Mouse (Mus musculus): ENCODE measurements around the gene Lrrc4. TPM values are rescaled to one million over a fixed set of nuclear protein-coding genes. Genes with fewer than 3 reads are reported as not detected.

Gene Lrrc4
- polyA plus RNA-seq, 1 experiment from 2014 or later = 1.1 TPM

DNA sequence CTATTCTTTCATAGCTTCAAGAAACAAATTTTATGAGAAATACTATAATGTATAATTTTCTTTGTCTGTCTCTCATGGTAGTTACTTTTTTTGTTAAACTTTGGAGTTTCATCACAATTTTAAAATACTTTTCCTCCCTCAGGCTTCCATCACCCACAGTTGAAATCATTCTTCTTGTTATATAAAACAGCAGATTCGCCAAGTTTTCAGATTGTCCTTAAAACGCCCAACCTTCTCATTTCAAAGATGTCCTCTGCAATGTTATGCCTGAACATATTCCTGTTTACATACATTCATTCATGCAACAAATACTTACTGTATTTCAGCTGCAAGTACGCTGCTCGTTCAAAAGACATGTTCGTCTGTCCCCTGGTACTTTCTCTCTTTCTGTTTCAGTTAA lies 167.9 kb downstream of the Lrrc4 start:
- Histone ChIP-seq H3K9ac (replicated peaks; ENCODE audit: low read length) (no peak overlapping the region), H3K9me3 (replicated peaks; ENCODE audit: control insufficient read depth, low read length) (no peaks in the 10 kb centered on the region), H3K27me3 (ENCODE audit: control insufficient read depth, insufficient read depth, low read length) (no peaks in the 10 kb centered on the region), H3K4me3 (ENCODE audit: low read depth, low read length) (no peak overlapping the region), H3K4me1 (ENCODE audit: control insufficient read depth, insufficient read depth, low read length) (no peaks in the 10 kb centered on the region), H3K27ac (replicated peaks; ENCODE audit: low read depth, low read length) (no peak overlapping the region), H3K36me3 (replicated peaks; ENCODE audit: control insufficient read depth, insufficient read depth, low read depth, low read length) (no peaks in the 10 kb centered on the region), H3K4me2 (ENCODE audit: low read depth, low read length) (no peak overlapping the region)
- ATAC-seq (replicated peaks; ENCODE audit: insufficient number of reproducible peaks, low FRiP score, low TSS enrichment, low read depth) (no peak), DNase-seq (ENCODE audit: low spot score) (no peak)
- 91% methylated on average over 5 of the region's 5 CpGs for WGBS

DNA sequence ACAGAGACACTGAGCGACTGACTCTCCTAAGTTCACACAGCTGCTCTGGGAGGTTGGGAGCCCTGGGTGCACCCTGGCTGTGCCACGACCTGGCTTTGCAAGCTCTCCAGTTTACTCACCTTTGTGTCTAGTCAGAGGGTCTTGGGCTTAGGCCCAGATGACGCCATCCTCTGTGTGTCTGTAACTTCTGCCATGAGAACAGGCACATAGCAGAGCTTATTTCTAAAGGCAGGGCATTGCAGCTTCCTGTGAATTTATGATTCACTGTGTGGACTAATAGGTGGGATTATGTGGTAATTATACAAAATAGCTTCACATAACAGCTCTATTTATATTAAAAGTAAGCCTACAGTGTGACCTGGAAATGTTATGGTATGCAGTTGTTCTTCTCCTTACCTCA lies 168.5 kb downstream of the Lrrc4 start:
- DNase-seq (ENCODE audit: low spot score) (no peak), ATAC-seq (replicated peaks; ENCODE audit: insufficient number of reproducible peaks, low FRiP score, low TSS enrichment, low read depth) (no peak)
- no peak overlapping the region for H3K4me2 ChIP-seq (ENCODE audit: low read depth, low read length)
- no peaks in the 10 kb centered on the region for H3K4me1 ChIP-seq (ENCODE audit: control insufficient read depth, insufficient read depth, low read length)
- whole genome bisulfite sequencing = 84% methylated on average over 3 of the region's 3 CpGs
- H3K4me3 ChIP-seq (ENCODE audit: low read depth, low read length) = no peak overlapping the region
- H3K9me3 ChIP-seq (replicated peaks; ENCODE audit: control insufficient read depth, low read length) = no peaks in the 10 kb centered on the region
- H3K36me3 ChIP-seq (replicated peaks; ENCODE audit: control insufficient read depth, insufficient read depth, low read depth, low read length) = no peaks in the 10 kb centered on the region
- H3K27ac ChIP-seq (replicated peaks; ENCODE audit: low read depth, low read length) = no peak overlapping the region
- H3K27me3 ChIP-seq (ENCODE audit: control insufficient read depth, insufficient read depth, low read length) = no peaks in the 10 kb centered on the region
- H3K9ac ChIP-seq (replicated peaks; ENCODE audit: low read length) = no peak overlapping the region

DNA sequence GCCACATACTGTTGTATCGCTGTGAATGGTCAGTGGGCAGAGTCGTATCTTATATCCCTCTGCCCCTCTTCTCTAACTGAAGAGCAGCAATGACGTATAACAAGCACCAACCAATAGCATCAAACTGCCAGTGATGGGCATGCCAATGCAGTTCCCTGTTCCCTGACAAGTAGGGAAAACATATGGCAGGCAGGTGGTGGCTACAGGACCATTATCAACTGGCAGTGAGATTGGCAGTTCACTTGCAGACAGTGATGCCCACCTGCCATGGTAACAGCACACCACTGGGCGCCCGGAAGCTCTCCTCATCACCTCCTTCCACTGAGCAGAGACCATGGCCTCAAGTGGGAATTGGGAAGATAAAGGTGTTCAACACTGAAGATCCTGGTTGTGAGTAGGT lies 175.0 kb downstream of the Lrrc4 start:
- Histone ChIP-seq H3K4me2 (ENCODE audit: low read depth, low read length) (no peak overlapping the region), H3K4me1 (ENCODE audit: control insufficient read depth, insufficient read depth, low read length) (no peaks in the 10 kb centered on the region), H3K36me3 (replicated peaks; ENCODE audit: control insufficient read depth, insufficient read depth, low read depth, low read length) (no peaks in the 10 kb centered on the region; the same call in 1 of the 2 replicates), H3K9ac (replicated peaks; ENCODE audit: low read length) (no peak overlapping the region), H3K27me3 (ENCODE audit: control insufficient read depth, insufficient read depth, low read length) (no peaks in the 10 kb centered on the region), H3K27ac (replicated peaks; ENCODE audit: low read depth, low read length) (no peak overlapping the region), H3K4me3 (ENCODE audit: low read depth, low read length) (no peak overlapping the region), H3K9me3 (replicated peaks; ENCODE audit: control insufficient read depth, low read length) (no peaks in the 10 kb centered on the region)
- ATAC-seq (replicated peaks; ENCODE audit: insufficient number of reproducible peaks, low FRiP score, low TSS enrichment, low read depth) (no peak), DNase-seq (ENCODE audit: low spot score) (no peak)
- WGBS = 97% methylated on average over 5 of the region's 5 CpGs

GRCm38 (mm10) chr6:28645231-28645630 lies 186.3 kb downstream of the Lrrc4 start:
- Histone ChIP-seq H3K36me3 (replicated peaks; ENCODE audit: control insufficient read depth, insufficient read depth, low read depth, low read length) (no peaks in the 10 kb centered on the region), H3K9me3 (replicated peaks; ENCODE audit: control insufficient read depth, low read length) (no peaks in the 10 kb centered on the region), H3K4me2 (ENCODE audit: low read depth, low read length) (no peak overlapping the region), H3K4me3 (ENCODE audit: low read depth, low read length) (no peak overlapping the region), H3K27ac (replicated peaks; ENCODE audit: low read depth, low read length) (no peak overlapping the region), H3K27me3 (ENCODE audit: control insufficient read depth, insufficient read depth, low read length) (no peaks in the 10 kb centered on the region), H3K4me1 (ENCODE audit: control insufficient read depth, insufficient read depth, low read length) (no peaks in the 10 kb centered on the region), H3K9ac (replicated peaks; ENCODE audit: low read length) (no peak overlapping the region)
- ATAC-seq (replicated peaks; ENCODE audit: insufficient number of reproducible peaks, low FRiP score, low TSS enrichment, low read depth) (no peak), DNase-seq (ENCODE audit: low spot score) (no peak)

GRCm38 (mm10) chr6:28642909-28643308 lies 188.6 kb downstream of the Lrrc4 start:
- DNase-seq (ENCODE audit: low spot score) (no peak), ATAC-seq (replicated peaks; ENCODE audit: insufficient number of reproducible peaks, low FRiP score, low TSS enrichment, low read depth) (no peak)
- Histone ChIP-seq H3K9ac (replicated peaks; ENCODE audit: low read length) (no peak overlapping the region), H3K4me3 (ENCODE audit: low read depth, low read length) (no peak overlapping the region), H3K36me3 (replicated peaks; ENCODE audit: control insufficient read depth, insufficient read depth, low read depth, low read length) (no peaks in the 10 kb centered on the region), H3K4me1 (ENCODE audit: control insufficient read depth, insufficient read depth, low read length) (no peaks in the 10 kb centered on the region), H3K27ac (replicated peaks; ENCODE audit: low read depth, low read length) (no peak overlapping the region), H3K27me3 (ENCODE audit: control insufficient read depth, insufficient read depth, low read length) (no peaks in the 10 kb centered on the region), H3K4me2 (ENCODE audit: low read depth, low read length) (no peak overlapping the region), H3K9me3 (replicated peaks; ENCODE audit: control insufficient read depth, low read length) (no peaks in the 10 kb centered on the region)
- 62% methylated on average over 2 of the region's 2 CpGs for WGBS

DNA sequence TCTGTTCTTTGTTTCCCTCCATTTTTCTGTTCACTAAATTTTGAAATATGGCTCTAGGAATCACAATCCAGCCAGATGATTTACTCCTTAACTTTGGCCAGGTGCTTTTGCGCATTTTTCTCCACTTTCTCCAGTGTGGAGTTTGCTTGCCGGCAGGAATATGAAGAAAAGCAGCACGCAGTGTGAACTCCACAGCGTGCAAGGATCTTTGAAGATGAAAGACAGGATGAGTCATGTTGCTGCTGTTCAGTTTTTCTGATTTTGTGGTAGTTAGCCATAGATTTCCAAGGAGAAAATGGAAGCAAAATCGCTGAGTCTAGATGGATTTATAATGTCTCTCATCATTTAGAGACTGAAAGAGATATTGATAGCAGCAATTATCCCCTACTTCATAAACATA lies 191.5 kb downstream of the Lrrc4 start:
- no peak overlapping the region for H3K27ac ChIP-seq (replicated peaks; ENCODE audit: low read depth, low read length)
- 98% methylated on average over 5 of the region's 5 CpGs for WGBS
- no peak for ATAC-seq (replicated peaks; ENCODE audit: insufficient number of reproducible peaks, low FRiP score, low TSS enrichment, low read depth)

GRCm38 (mm10) chr6:28635531-28636348 lies 195.8 kb downstream of the Lrrc4 start:
- Histone ChIP-seq H3K36me3 (replicated peaks; ENCODE audit: control insufficient read depth, insufficient read depth, low read depth, low read length) (no peaks in the 10 kb centered on the region), H3K4me2 (ENCODE audit: low read depth, low read length) (no peak overlapping the region), H3K27me3 (ENCODE audit: control insufficient read depth, insufficient read depth, low read length) (no peaks in the 10 kb centered on the region), H3K9ac (replicated peaks; ENCODE audit: low read length) (no peak overlapping the region), H3K9me3 (replicated peaks; ENCODE audit: control insufficient read depth, low read length) (no peaks in the 10 kb centered on the region), H3K4me1 (ENCODE audit: control insufficient read depth, insufficient read depth, low read length) (no peaks in the 10 kb centered on the region), H3K27ac (replicated peaks; ENCODE audit: low read depth, low read length) (no peak overlapping the region), H3K4me3 (ENCODE audit: low read depth, low read length) (no peak overlapping the region)
- DNase-seq (ENCODE audit: low spot score) (no peak), ATAC-seq (replicated peaks; ENCODE audit: insufficient number of reproducible peaks, low FRiP score, low TSS enrichment, low read depth) (no peak)
- 77% methylated on average over 6 of the region's 6 CpGs for WGBS

More for the DNA sequence above, 191.5 kb downstream of the Lrrc4 start:
- H3K9me3 ChIP-seq (replicated peaks; ENCODE audit: control insufficient read depth, low read length) = no peaks in the 10 kb centered on the region
- H3K4me1 ChIP-seq (ENCODE audit: control insufficient read depth, insufficient read depth, low read length) = no peaks in the 10 kb centered on the region
- H3K9ac ChIP-seq (replicated peaks; ENCODE audit: low read length) = no peak overlapping the region
- H3K4me3 ChIP-seq (ENCODE audit: low read depth, low read length) = no peak overlapping the region
- H3K36me3 ChIP-seq (replicated peaks; ENCODE audit: control insufficient read depth, insufficient read depth, low read depth, low read length) = no peaks in the 10 kb centered on the region
- DNase-seq (ENCODE audit: low spot score) = no peak
- no peak overlapping the region for H3K4me2 ChIP-seq (ENCODE audit: low read depth, low read length)
- no peaks in the 10 kb centered on the region for H3K27me3 ChIP-seq (ENCODE audit: control insufficient read depth, insufficient read depth, low read length)

- no peak overlapping the region for H3K9ac ChIP-seq (replicated peaks; ENCODE audit: low read length)
- no peaks in the 10 kb centered on the region for H3K27me3 ChIP-seq (ENCODE audit: control insufficient read depth, insufficient read depth, low read length)
- ATAC-seq (replicated peaks; ENCODE audit: insufficient number of reproducible peaks, low FRiP score, low TSS enrichment, low read depth) (no peak), DNase-seq (ENCODE audit: low spot score) (no peak)
- no peaks in the 10 kb centered on the region for H3K4me1 ChIP-seq (ENCODE audit: control insufficient read depth, insufficient read depth, low read length)
- H3K9me3 ChIP-seq (replicated peaks; ENCODE audit: control insufficient read depth, low read length) = no peaks in the 10 kb centered on the region
- no peaks in the 10 kb centered on the region for H3K36me3 ChIP-seq (replicated peaks; ENCODE audit: control insufficient read depth, insufficient read depth, low read depth, low read length)
- no peak overlapping the region for H3K4me3 ChIP-seq (ENCODE audit: low read depth, low read length)
- H3K27ac ChIP-seq (replicated peaks; ENCODE audit: low read depth, low read length) = no peak overlapping the region
- whole genome bisulfite sequencing = 71% methylated on average over 1 of the region's 1 CpGs
- H3K4me2 ChIP-seq (ENCODE audit: low read depth, low read length) = no peak overlapping the region
These were observed 196.5 kb downstream of the Lrrc4 start for GRCm38 (mm10) chr6:28635092-28635491.

Data from embryonic facial prominence, embryonic 11.5 days (tissue).